Mouse (Mus musculus) heart, adult 18-20 months (tissue): ENCODE data around the gene Fcho2. TPM values are rescaled to one million over a fixed set of nuclear protein-coding genes. Genes with fewer than 3 reads are reported as not detected.

Experiments
- DNase-seq, 2 experiments: peaks; one replicate each; pipeline ENCODE4 v3.0.0; 2021 to 2022; ENCODE audit warnings: mixed read lengths in 1 of 2
- total RNA-seq, 2 experiments: library from RNA; stranded (reverse); gene quantifications; 2 replicates each; pipeline ENCODE4 v1.2.3; 2021

The Fcho2 gene
- total RNA-seq, 2 experiments from 2014 or later: 27.7 to 38.3 TPM

DNA sequence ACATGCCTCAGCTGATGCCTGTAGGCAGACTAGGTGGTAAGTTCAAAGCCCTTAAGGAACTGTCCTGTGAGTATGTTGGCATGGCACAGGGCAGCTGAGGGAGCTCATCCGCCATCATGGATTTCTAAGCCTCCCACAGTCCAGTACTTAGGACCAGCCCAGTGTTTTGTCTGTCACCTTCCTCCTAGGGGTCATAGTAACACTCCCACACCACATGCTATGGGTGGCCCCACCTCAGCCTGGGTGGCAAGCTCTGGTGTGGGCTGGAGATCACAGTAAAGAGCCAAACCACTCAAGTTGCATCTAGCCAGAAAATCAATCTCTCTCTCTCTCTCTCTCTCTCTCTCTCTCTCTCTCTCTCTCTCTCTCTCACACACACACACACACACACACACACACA, 136.0 kb downstream of the Fcho2 start:
- DNase-seq: no peak

GRCm38 (mm10) chr13:98673922-98674321, 141.3 kb downstream of the Fcho2 start:
- DNase-seq: no peak

Other genes with a start within 250 kb of the Fcho2 start
- gene Tmem174, start 178.0 kb downstream of the Fcho2 start, total RNA-seq: not detected
- gene Tmem171, start 120.6 kb downstream of the Fcho2 start, total RNA-seq: 10 to 100 TPM in 1 of 2 experiments, 1 to 10 TPM in 1; 5.8 to 10.2 TPM
- gene Tnpo1, start 110.9 kb upstream of the Fcho2 start, total RNA-seq: 10 to 100 TPM; 59.2 to 70.0 TPM
- gene 1700024P04Rik, start 169.1 kb upstream of the Fcho2 start, total RNA-seq: not detected